In genomic region chr7:98671416-98671815, GRCm38 (mm10) we compare ENCODE assay signal across 12 mouse cellular contexts. TPM values are rescaled to one million over a fixed set of nuclear protein-coding genes. Genes with fewer than 3 reads are reported as not detected.
DNase-seq lines count a peak whose midpoint lies in the region; ATAC-seq and TF ChIP-seq lines count a peak whose summit lies in the region.
"Had no signal": no experiment of that assay in that cellular context is flagged by ENCODE, and none has a peak within 500 bp of the region (broad histone marks: within the 10 kb centered on the region; RNA-seq: fewer than 3 reads in every experiment).

No protein-coding gene starts in this region.

- no peaks in the 10 kb centered on the region for H3K27me3 ChIP-seq in intestine, postnatal 0 days (replicated peaks; ENCODE audit: control insufficient read depth, insufficient read depth, low read length)
- H3K27me3 ChIP-seq in limb, embryonic 10.5 days (ENCODE audit: low read depth, poor library complexity, severe bottlenecking): peaks cover 5% of the 10 kb centered on the region; the same call in 1 of the 2 replicates
- H3K27me3 ChIP-seq in stomach, embryonic 15.5 days (replicated peaks): no peaks in the 10 kb centered on the region

- TF ChIP-seq CTCF in intestine, postnatal 0 days (IDR thresholded peaks at IDR 0.05; ENCODE audit: low read depth): no peak

- no peaks in the 10 kb centered on the region for H3K4me1 ChIP-seq in intestine, postnatal 0 days (replicated peaks; ENCODE audit: control insufficient read depth, insufficient read depth, low read length)
- H3K4me1 ChIP-seq in limb, embryonic 10.5 days: peaks cover 34% of the 10 kb centered on the region
- peaks cover 20% of the 10 kb centered on the region for H3K4me1 ChIP-seq in stomach, embryonic 15.5 days

- no peak overlapping the region for H3K4me2 ChIP-seq in intestine, postnatal 0 days (replicated peaks; ENCODE audit: low read depth)
- H3K4me2 ChIP-seq in stomach, embryonic 15.5 days: no peak overlapping the region

- no peak overlapping the region for H3K4me3 ChIP-seq in intestine, postnatal 0 days (ENCODE audit: low read depth, low read length)
- H3K4me3 ChIP-seq in limb, embryonic 10.5 days: no peak overlapping the region
- H3K4me3 ChIP-seq in stomach, embryonic 15.5 days (replicated peaks): no peak overlapping the region
- H3K4me3 ChIP-seq: layer of hippocampus, adult 2 months had no signal

- WGBS in intestine, postnatal 0 days: 57% methylated on average over 9 of the region's 9 CpGs
- WGBS in limb, embryonic 10.5 days: 42% methylated on average over 9 of the region's 9 CpGs
- 57% methylated on average over 9 of the region's 9 CpGs for WGBS in stomach, embryonic 15.5 days

- peak; percentile 28 to 41 for DNase-seq in lung, adult 18-20 months
- DNase-seq in lung, postnatal 14 days: no peak
- DNase-seq in limb, embryonic 10.5 days (ENCODE audit: low spot score): no peak
- no peak for DNase-seq in layer of hippocampus, postnatal 10 days (ENCODE audit: low spot score in 2 of 2)
- no peak for DNase-seq in right cerebral cortex, adult 2 months (ENCODE audit: low spot score in 2 of 2)
- DNase-seq: adrenal gland, adult 8-10 months; cerebellum, adult 18-20 months; right cerebral cortex, postnatal 4 days had no signal

- no peak overlapping the region for H3K27ac ChIP-seq in intestine, postnatal 0 days (ENCODE audit: low read depth, low read length)
- H3K27ac ChIP-seq in limb, embryonic 10.5 days: peak overlapping the region; percentile 58
- peak overlapping the region; percentile 62 for H3K27ac ChIP-seq in stomach, embryonic 15.5 days

- H3K9ac ChIP-seq in intestine, postnatal 0 days (ENCODE audit: low read depth, low read length): no peak overlapping the region
- H3K9ac ChIP-seq in stomach, embryonic 15.5 days: no peak overlapping the region

- H3K36me3 ChIP-seq in intestine, postnatal 0 days (ENCODE audit: control insufficient read depth, insufficient read depth): no peaks in the 10 kb centered on the region
- H3K36me3 ChIP-seq in limb, embryonic 10.5 days: no peaks in the 10 kb centered on the region
- no peaks in the 10 kb centered on the region for H3K36me3 ChIP-seq in stomach, embryonic 15.5 days
- H3K36me3 ChIP-seq: G1E had no signal

- no peaks in the 10 kb centered on the region for H3K9me3 ChIP-seq in intestine, postnatal 0 days (ENCODE audit: control insufficient read depth)
- no peaks in the 10 kb centered on the region for H3K9me3 ChIP-seq in limb, embryonic 10.5 days (replicated peaks)
- no peaks in the 10 kb centered on the region for H3K9me3 ChIP-seq in stomach, embryonic 15.5 days

- peak; percentile 31; the same call in 1 of the 2 replicates for ATAC-seq in intestine, postnatal 0 days
- no peak for ATAC-seq in stomach, embryonic 15.5 days (ENCODE audit: insufficient read depth, low FRiP score, low read depth)

RNA-seq across cellular contexts. Expression of gene Emsy, which starts 14.8 kb away (rescaled TPM):
- 5.8 and 7.0 TPM in 2 replicates for polyA plus RNA-seq in intestine, postnatal 0 days (2015; fragmentation: Nextera tagmentation; extraction: Ambion mirVana)
- polyA plus RNA-seq in limb, embryonic 10.5 days (2016; fragmentation: Nextera tagmentation; extraction: Ambion mirVana): 37.8 and 46.1 TPM in 2 replicates
- polyA plus RNA-seq in stomach, embryonic 15.5 days (2015; fragmentation: Nextera tagmentation; extraction: Ambion mirVana): 17.6 and 19.4 TPM in 2 replicates
- 10 to 100 TPM; 47.8 to 55.5 TPM for total RNA-seq in layer of hippocampus, postnatal 10 days (2021)

RNA-seq across cellular contexts. Expression of gene Thap12, which starts 31.5 kb away (rescaled TPM):
- polyA plus RNA-seq in intestine, postnatal 0 days (2015; fragmentation: Nextera tagmentation; extraction: Ambion mirVana): 21.8 and 24.6 TPM in 2 replicates
- polyA plus RNA-seq in limb, embryonic 10.5 days (2016; fragmentation: Nextera tagmentation; extraction: Ambion mirVana): 50.8 and 56.2 TPM in 2 replicates
- polyA plus RNA-seq in stomach, embryonic 15.5 days (2015; fragmentation: Nextera tagmentation; extraction: Ambion mirVana): 47.2 and 49.5 TPM in 2 replicates
- 10 to 100 TPM; 78.8 to 81.9 TPM for total RNA-seq in layer of hippocampus, postnatal 10 days (2021)

Comparison
In these comparisons a context has a peak if more than half of its experiments do, and no peak if none do; other contexts are left out.
1. DNase-seq: peak in lung, adult 18-20 months (2 of 2); none in lung, postnatal 14 days (single experiment), limb, embryonic 10.5 days (single experiment), layer of hippocampus, postnatal 10 days (0 of 2) and right cerebral cortex, adult 2 months (0 of 2).